Mouse (Mus musculus) liver, embryonic 13.5 days (tissue): ENCODE data around the gene Hyou1. TPM values are rescaled to one million over a fixed set of nuclear protein-coding genes. Genes with fewer than 3 reads are reported as not detected.

Experiments
- ATAC-seq: fragments of 200-750 bp; cut with Nextera tagmentation; 2 replicates; pipeline ENCODE4 v1.8.0; 2017; ENCODE audit warnings: low read depth, mild to moderate bottlenecking, moderate number of reproducible peaks, moderate library complexity
- DNase-seq: peaks from one replicate; pipeline ENCODE4 v3.0.0; 2022
- H3K27ac ChIP-seq: fragments of 300-500 bp; sonication (generic); 2 replicates; pipeline ENCODE4 v1.5.1; 2015; ENCODE audit warnings: moderate library complexity, mild to moderate bottlenecking, inconsistent platforms
- H3K27me3 ChIP-seq: fragments of 300-500 bp; sonication (generic); 2 replicates; pipeline ENCODE4 v1.6.1; 2015; ENCODE audit warnings: mild to moderate bottlenecking, inconsistent platforms
- H3K36me3 ChIP-seq: fragments of 300-500 bp; sonication (generic); 2 replicates; pipeline ENCODE4 v1.6.1; 2015; ENCODE audit warnings: mild to moderate bottlenecking, inconsistent platforms
- H3K4me1 ChIP-seq: fragments of 300-500 bp; sonication (generic); replicated peaks from 2 replicates; pipeline ENCODE4 v1.6.1; 2015; ENCODE audit warnings: inconsistent platforms
- H3K4me2 ChIP-seq: fragments of 300-500 bp; sonication (generic); 2 replicates; pipeline ENCODE4 v1.6.1; 2015; ENCODE audit warnings: inconsistent platforms, mild to moderate bottlenecking, moderate library complexity
- H3K4me3 ChIP-seq: fragments of 300-500 bp; sonication (generic); replicated peaks from 2 replicates; pipeline ENCODE4 v1.5.1; 2015; ENCODE audit warnings: mild to moderate bottlenecking, inconsistent platforms
- H3K9ac ChIP-seq: fragments of 300-500 bp; sonication (generic); 2 replicates; pipeline ENCODE4 v1.6.1; 2015; ENCODE audit warnings: mild to moderate bottlenecking, inconsistent platforms
- H3K9me3 ChIP-seq: fragments of 300-500 bp; sonication (generic); replicated peaks from 2 replicates; pipeline ENCODE4 v1.6.1; 2016; ENCODE audit warnings: inconsistent platforms
- WGBS: fragments of 180-500 bp; shearing (Covaris S2); methylation state at CpG from one replicate; pipeline ENCODE4 v1.1.7; 2015; ENCODE audit not compliant: insufficient replicate concordance; 5-methylcytosine and 5-hydroxymethylcytosine counted together
- microRNA-seq: library from miRNA; unstranded; fragments of <30 nt; microRNA quantifications from one replicate; pipeline ENCODE4, GENCODE M21; 2016
- polyA plus RNA-seq: library from polyadenylated mRNA; unstranded; fragments of >200 nt; fragmentation: Nextera tagmentation; extraction: Ambion mirVana; gene quantifications from 2 replicates; pipeline ENCODE4 v1.2.1, GENCODE M21; 2015

Hyou1 gene
- polyA plus RNA-seq, 1 experiment from 2014 or later = 15.8 TPM

DNA sequence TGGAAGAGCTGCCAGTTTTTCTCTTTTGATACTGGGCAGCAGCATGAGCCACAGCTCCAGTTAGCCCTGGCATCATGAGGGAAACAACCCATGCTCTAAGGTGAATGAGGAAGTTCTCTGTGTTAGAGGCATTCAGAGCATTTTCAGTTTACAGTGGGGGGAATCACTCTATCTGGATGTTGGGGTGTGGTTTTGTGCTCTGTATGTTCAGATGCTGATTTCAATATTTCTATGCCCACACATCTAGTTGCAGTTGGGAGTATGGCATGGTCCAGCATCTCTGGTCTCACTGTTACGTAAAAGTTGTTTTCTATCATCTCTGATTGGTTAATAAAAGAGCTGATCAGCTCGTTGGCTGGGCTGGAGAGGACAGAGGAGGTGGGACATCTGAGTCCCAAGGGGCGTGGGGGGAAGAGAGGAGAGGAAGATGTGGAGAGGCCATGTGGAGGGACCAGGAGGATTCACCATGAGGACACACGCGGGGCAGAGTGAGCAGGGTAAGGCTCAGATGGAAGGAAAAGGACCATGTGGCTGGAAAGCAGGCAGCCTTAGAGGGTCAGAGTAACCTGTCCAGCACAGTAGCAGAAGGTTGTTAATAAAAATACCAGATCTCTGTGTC, 41.1 kb downstream of the Hyou1 start:
- Histone ChIP-seq H3K9me3 (0 out of 2 replicates have a peak, but pooled peaks cover 2% of the 10 kb centered on the region), H3K36me3 (peaks cover 11% of the 10 kb centered on the region), H3K4me2 (no peak overlapping the region), H3K27me3 (0 out of 2 replicates have a peak, but pooled peaks cover 3% of the 10 kb centered on the region), H3K4me3 (no peak overlapping the region), H3K9ac (no peak overlapping the region), H3K4me1 (peaks cover 21% of the 10 kb centered on the region), H3K27ac (no peak overlapping the region)
- DNase-seq (no peak), ATAC-seq (no peak)
- WGBS = 55% methylated on average over 5 of the region's 5 CpGs

DNA sequence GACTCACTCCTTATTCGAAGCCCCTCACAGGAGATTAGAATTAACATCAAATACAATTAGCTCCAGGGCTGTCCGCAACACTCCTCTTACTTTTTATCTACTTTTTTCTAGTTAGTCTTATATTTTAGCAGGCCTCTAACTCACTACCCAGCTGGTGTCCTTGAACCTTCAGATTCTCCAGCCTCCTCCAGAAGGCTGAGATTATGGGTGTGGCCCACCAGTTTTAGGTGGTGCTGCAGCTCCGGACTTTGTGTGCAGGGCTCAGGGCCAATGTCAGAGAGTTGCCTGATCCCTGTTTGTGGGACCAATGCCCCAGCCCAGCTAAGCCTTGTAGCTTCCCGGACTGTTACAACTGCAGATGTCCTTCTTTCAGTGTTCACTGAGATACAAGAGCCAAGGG, 44.3 kb downstream of the Hyou1 start:
- H3K27ac ChIP-seq = no peak overlapping the region
- H3K9ac ChIP-seq = no peak overlapping the region
- no peaks in the 10 kb centered on the region for H3K36me3 ChIP-seq
- ATAC-seq = no peak
- H3K4me3 ChIP-seq = no peak overlapping the region
- no peak for DNase-seq
- WGBS = 55% methylated on average over 4 of the region's 4 CpGs
- peaks cover 2% of the 10 kb centered on the region for H3K4me1 ChIP-seq
- no peak overlapping the region for H3K4me2 ChIP-seq
- H3K27me3 ChIP-seq = 0 out of 2 replicates have a peak, but pooled peaks cover 3% of the 10 kb centered on the region
- H3K9me3 ChIP-seq = 0 out of 2 replicates have a peak, but pooled peaks cover 2% of the 10 kb centered on the region

DNA sequence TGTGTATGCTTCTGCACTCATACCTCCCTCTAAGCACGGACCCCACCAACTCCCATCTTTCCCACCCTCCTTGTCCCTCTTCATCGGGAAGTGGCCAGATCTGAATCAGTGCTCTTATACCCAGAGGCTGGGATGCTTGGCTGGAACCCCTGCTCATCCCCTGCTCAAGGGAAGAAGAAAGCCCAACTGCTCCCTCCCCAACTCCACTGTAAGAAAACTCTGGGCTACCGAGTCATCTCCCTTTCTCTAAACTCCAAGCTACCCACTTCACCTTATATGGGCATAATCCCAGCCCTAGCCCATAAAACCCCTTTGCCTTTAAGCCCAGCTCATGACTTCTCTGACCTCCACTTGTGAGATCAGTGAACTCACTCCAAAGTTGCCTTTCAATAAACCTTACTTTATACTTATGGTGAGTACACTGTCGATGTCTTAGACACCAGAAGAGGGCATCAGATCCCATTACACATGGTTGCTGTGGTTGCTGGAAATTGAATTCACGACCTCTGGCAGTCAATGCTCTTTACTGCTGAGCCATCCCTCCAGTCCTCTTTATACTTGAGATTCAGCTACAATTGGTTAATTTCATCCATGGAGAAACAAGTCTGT, 53.4 kb downstream of the Hyou1 start:
- no peaks in the 10 kb centered on the region for H3K36me3 ChIP-seq
- no peak overlapping the region for H3K4me2 ChIP-seq
- no peak overlapping the region for H3K4me3 ChIP-seq
- H3K27ac ChIP-seq = no peak overlapping the region
- H3K9me3 ChIP-seq = no peaks in the 10 kb centered on the region
- no peaks in the 10 kb centered on the region for H3K4me1 ChIP-seq
- no peak overlapping the region for H3K9ac ChIP-seq
- peaks cover 4% of the 10 kb centered on the region; the same call in 1 of the 2 replicates for H3K27me3 ChIP-seq
- DNase-seq = no peak
- WGBS = 25% methylated on average over 5 of the region's 5 CpGs
- no peak for ATAC-seq

DNA sequence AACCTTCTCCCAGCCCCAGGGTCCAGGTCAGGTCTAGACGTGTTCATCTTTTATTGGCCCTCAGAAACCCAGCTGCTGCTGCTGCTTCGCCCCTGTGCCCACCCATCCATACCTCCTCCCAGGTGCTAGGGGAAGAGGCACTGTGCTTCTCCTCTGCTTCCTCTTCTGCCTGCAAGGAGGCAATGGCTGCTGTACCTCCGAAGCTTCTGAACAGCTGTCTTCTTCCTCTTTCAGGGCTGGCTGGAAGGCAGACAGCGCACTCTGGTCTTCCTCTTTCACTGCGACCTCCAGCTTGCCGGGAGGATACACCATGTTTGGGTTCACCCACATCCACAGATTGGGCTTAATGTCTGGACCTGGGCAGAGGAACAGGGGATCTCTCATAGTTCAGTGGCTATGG, 56.5 kb downstream of the Hyou1 start:
- H3K36me3 ChIP-seq = no peaks in the 10 kb centered on the region
- H3K9me3 ChIP-seq = no peaks in the 10 kb centered on the region
- no peak for ATAC-seq
- H3K4me3 ChIP-seq = no peak overlapping the region
- no peak overlapping the region for H3K4me2 ChIP-seq
- no peak overlapping the region for H3K9ac ChIP-seq
- no peaks in the 10 kb centered on the region for H3K4me1 ChIP-seq
- 21% methylated on average over 6 of the region's 6 CpGs for whole genome bisulfite sequencing
- no peak overlapping the region for H3K27ac ChIP-seq
- DNase-seq = no peak
- peaks cover 8% of the 10 kb centered on the region; the same call in 1 of the 2 replicates for H3K27me3 ChIP-seq

DNA sequence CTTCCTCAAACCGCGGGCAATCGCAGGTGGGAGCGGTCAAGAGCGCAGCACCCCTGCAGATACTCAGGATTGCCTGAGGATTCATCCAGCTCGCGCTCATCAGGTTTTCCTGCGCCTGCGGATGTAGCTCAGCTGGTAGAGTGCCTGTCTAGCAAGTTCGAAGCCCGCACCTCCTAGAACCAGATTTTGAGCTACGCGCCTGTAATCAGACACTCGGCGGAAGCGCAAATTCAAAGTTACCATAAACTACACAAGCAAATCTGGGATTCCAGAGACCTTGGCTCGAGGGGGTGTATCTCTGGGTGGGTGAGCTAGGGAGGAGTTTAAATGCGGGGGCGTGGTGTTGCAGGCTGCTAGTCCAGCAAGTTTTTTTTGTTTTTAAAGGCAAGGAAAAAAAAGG, 61.7 kb downstream of the Hyou1 start, which contains the start of gene Foxr1:
Gene Foxr1, minus strand, starts transcription at position 176 of the 400 bp plus-strand sequence.
- H3K27me3 ChIP-seq = peaks cover 4% of the 10 kb centered on the region; the same call in 1 of the 2 replicates
- H3K4me2 ChIP-seq = no peak within 1 kb of the TSS
- H3K4me3 ChIP-seq = no peak within 1 kb of the TSS
- no peaks in the 10 kb centered on the region for H3K4me1 ChIP-seq
- DNase-seq = no peak
- no peak for ATAC-seq
- no peaks in the 10 kb centered on the region for H3K9me3 ChIP-seq
- H3K36me3 ChIP-seq = no peaks in the 10 kb centered on the region
- no peak within 1 kb of the TSS for H3K9ac ChIP-seq
- 55% methylated on average over 19 of the region's 19 CpGs for WGBS
- H3K27ac ChIP-seq = no peak within 1 kb of the TSS

Small RNAs within 50 kb of the gene (microRNA-seq; reads per million reads assigned to microRNA genes)
- gene Gm44335 (1.2 reads per million), gene Mir7085 (not detected)

Other genes starting within 250 kb of the Hyou1 start
- 3.7 and 4.0 TPM in 2 replicates for gene Mcam, start 245.0 kb upstream of the Hyou1 start, polyA plus RNA-seq
- 5.7 and 7.2 TPM in 2 replicates for gene Cbl, start 145.4 kb upstream of the Hyou1 start, polyA plus RNA-seq
- not detected in 2 replicates for gene Ccdc153, start 138.8 kb upstream of the Hyou1 start, polyA plus RNA-seq
- 0.06 and 0.24 TPM in 2 replicates for gene Pdzd3, start 128.0 kb upstream of the Hyou1 start, polyA plus RNA-seq
- gene Nlrx1, start 110.9 kb upstream of the Hyou1 start, polyA plus RNA-seq = 3.2 and 3.8 TPM in 2 replicates
- gene Abcg4, start 90.9 kb upstream of the Hyou1 start, polyA plus RNA-seq = 11.1 and 13.0 TPM in 2 replicates
- gene Hinfp, start 73.8 kb upstream of the Hyou1 start, polyA plus RNA-seq = 11.4 and 11.5 TPM in 2 replicates
- gene C2cd2l, start 59.2 kb upstream of the Hyou1 start, polyA plus RNA-seq = 6.4 and 8.2 TPM in 2 replicates
- gene Dpagt1, start 53.5 kb upstream of the Hyou1 start, polyA plus RNA-seq = 20.7 and 23.0 TPM in 2 replicates
- gene H2afx, start 44.8 kb upstream of the Hyou1 start, polyA plus RNA-seq = 208 and 210 TPM in 2 replicates
- 1,411 and 1,456 TPM in 2 replicates for gene Hmbs, start 35.3 kb upstream of the Hyou1 start, polyA plus RNA-seq
- gene Vps11, start 17.8 kb upstream of the Hyou1 start, polyA plus RNA-seq = 14.8 and 15.3 TPM in 2 replicates
- 18.4 and 21.3 TPM in 2 replicates for gene Slc37a4, start 17.4 kb downstream of the Hyou1 start, polyA plus RNA-seq
- 1,487 and 1,590 TPM in 2 replicates for gene Rps25, start 27.6 kb downstream of the Hyou1 start, polyA plus RNA-seq
- gene Trappc4, start 28.1 kb downstream of the Hyou1 start, polyA plus RNA-seq = 68.3 and 69.4 TPM in 2 replicates
- gene Ccdc84, start 39.1 kb downstream of the Hyou1 start, polyA plus RNA-seq = 13.8 and 16.6 TPM in 2 replicates
- not detected in 2 replicates for gene Foxr1, start 61.6 kb downstream of the Hyou1 start, polyA plus RNA-seq
- gene Upk2, start 75.5 kb downstream of the Hyou1 start, polyA plus RNA-seq = not detected in 2 replicates
- gene Bcl9l, start 103.3 kb downstream of the Hyou1 start, polyA plus RNA-seq = 1.0 and 1.5 TPM in 2 replicates
- gene Cxcr5, start 182.4 kb downstream of the Hyou1 start, polyA plus RNA-seq = 0.09 TPM in 1 of 2 replicates, not detected in the other
- gene Ddx6, start 225.4 kb downstream of the Hyou1 start, polyA plus RNA-seq = 7.2 and 8.2 TPM in 2 replicates